Mouse (Mus musculus) heart, adult 2 months (tissue): ENCODE results near the gene Slc16a10. TPM values are rescaled to one million over a fixed set of nuclear protein-coding genes. Genes with fewer than 3 reads are reported as not detected.

Experiments used
- DNase-seq, 2 experiments: peaks; one replicate each; pipeline ENCODE4 v3.0.0; 2021
- H3K27ac ChIP-seq: fragments of 200-600 bp; 2 replicates; pipeline ENCODE4 v1.8.1; 2022
- H3K27me3 ChIP-seq: fragments of 200-500 bp; 2 replicates; pipeline ENCODE4 v1.6.1; 2012; ENCODE audit warnings: mild to moderate bottlenecking, low read length, inconsistent platforms, mixed read lengths; ENCODE audit not compliant: control insufficient read depth, insufficient read depth
- H3K36me3 ChIP-seq: fragments of 200-500 bp; 2 replicates; pipeline ENCODE4 v1.6.1; 2012; ENCODE audit warnings: low read length, inconsistent platforms; ENCODE audit not compliant: control insufficient read depth, insufficient read depth
- H3K4me1 ChIP-seq: fragments of 200-500 bp; 2 replicates; pipeline ENCODE4 v1.6.1; 2011; ENCODE audit warnings: low read length; ENCODE audit not compliant: control insufficient read depth, insufficient read depth
- H3K4me3 ChIP-seq: fragments of 200-600 bp; 2 replicates; pipeline ENCODE4 v1.8.1; 2022
- H3K79me2 ChIP-seq: fragments of 200-500 bp; replicated peaks from 2 replicates; pipeline ENCODE4 v1.6.1; 2012; ENCODE audit warnings: mild to moderate bottlenecking, inconsistent platforms, low read length, moderate library complexity, mixed read lengths; ENCODE audit not compliant: control insufficient read depth, insufficient read depth
- H3K9ac ChIP-seq: fragments of 200-500 bp; 2 replicates; pipeline ENCODE4 v1.6.1; 2012; ENCODE audit warnings: low read depth, mild to moderate bottlenecking, control low read depth, inconsistent platforms, low read length, mixed read lengths
- CTCF ChIP-seq: fragments of 200-600 bp; IDR thresholded peaks from 2 replicates; pipeline ENCODE4 v1.8.1; 2022; ENCODE audit warnings: antibody characterized with exemption, mild to moderate bottlenecking, moderate library complexity
- EP300 ChIP-seq: fragments of 200-500 bp; IDR thresholded peaks from 2 replicates; pipeline ENCODE4 v1.6.1; 2011; ENCODE audit warnings: low read depth, low read length, control low read depth; ENCODE audit not compliant: insufficient read depth
- POLR2A ChIP-seq: fragments of 200-500 bp; IDR thresholded peaks from 2 replicates; pipeline ENCODE4 v1.6.1; 2011; ENCODE audit warnings: mild to moderate bottlenecking, low read depth, low read length, control low read depth; ENCODE audit not compliant: insufficient read depth
- WGBS: fragments of 180-500 bp; shearing (Covaris S2); methylation state at CpG from one replicate; pipeline ENCODE4 v1.1.7; 2018; 5-methylcytosine and 5-hydroxymethylcytosine counted together
- intact Hi-C: fragments of 180-260 bp; cut with DNase I; formaldehyde crosslinking; loops from one replicate; pipeline ENCODE4 v1.15.1; 2025
- polyA plus RNA-seq: library from polyadenylated mRNA; depleted of rRNA; stranded (reverse); fragments of >200 nt; gene quantifications from 2 replicates; pipeline ENCODE4 v1.2.3, GENCODE M21; 2012
- total RNA-seq, 2 experiments: library from RNA; stranded (reverse); gene quantifications; 2 replicates each; pipeline ENCODE4 v1.2.3; 2021

Gene Slc16a10
- total and polyA plus RNA-seq, 3 experiments, result 15.3 to 21.9 (median 21.0) TPM

- H3K27ac ChIP-seq, result no peak overlapping the region
- no peak overlapping the region for H3K4me3 ChIP-seq
- no peak for DNase-seq
- WGBS, result 58% methylated on average over 1 of the region's 1 CpGs
- no peaks in the 10 kb centered on the region; the same call in 1 of the 2 replicates for H3K36me3 ChIP-seq
- H3K27me3 ChIP-seq, result no peaks in the 10 kb centered on the region
- H3K9ac ChIP-seq, result no peak overlapping the region
- intact Hi-C loops, result loop anchor here (5.0 kb wide), 1 partner anchor 75 kb away; the partner anchor contains the start of gene Slc16a10
- peaks cover 7% of the 10 kb centered on the region for H3K4me1 ChIP-seq
- TF ChIP-seq EP300, result no peak
- no peak for TF ChIP-seq CTCF
- no peak for TF ChIP-seq POLR2A
- no peaks in the 10 kb centered on the region for H3K79me2 ChIP-seq
Measured at GRCm38 (mm10) chr10:40067529-40067928, 74.5 kb downstream of the Slc16a10 start.

GRCm38 (mm10) chr10:40067071-40067470 lies 75.0 kb downstream of the Slc16a10 start:
- WGBS, result 100% methylated on average over 1 of the region's 1 CpGs
- H3K27ac ChIP-seq, result no peak overlapping the region

GRCm38 (mm10) chr10:40065357-40065756 lies 76.7 kb downstream of the Slc16a10 start:
- H3K79me2 ChIP-seq, result no peaks in the 10 kb centered on the region
- H3K9ac ChIP-seq, result no peak overlapping the region
- no peak overlapping the region for H3K27ac ChIP-seq
- no peak overlapping the region for H3K4me3 ChIP-seq
- no peaks in the 10 kb centered on the region for H3K27me3 ChIP-seq
- TF ChIP-seq EP300 (no peak), POLR2A (no peak), CTCF (no peak)
- H3K36me3 ChIP-seq, result no peaks in the 10 kb centered on the region; the same call in 1 of the 2 replicates
- whole genome bisulfite sequencing, result 62% methylated on average over 3 of the region's 3 CpGs
- no peak for DNase-seq
- intact Hi-C loops, result loop anchor here (5.0 kb wide), 1 partner anchor 77 kb away; the partner anchor contains the start of gene Slc16a10
- H3K4me1 ChIP-seq, result peaks cover 7% of the 10 kb centered on the region

More at GRCm38 (mm10) chr10:40067071-40067470, 75.0 kb downstream of the Slc16a10 start:
- peaks cover 7% of the 10 kb centered on the region for H3K4me1 ChIP-seq
- TF ChIP-seq CTCF (no peak), EP300 (no peak), POLR2A (no peak)
- H3K27me3 ChIP-seq, result no peaks in the 10 kb centered on the region
- H3K79me2 ChIP-seq, result no peaks in the 10 kb centered on the region
- intact Hi-C loops, result loop anchor here (5.0 kb wide), 1 partner anchor 75 kb away; the partner anchor contains the start of gene Slc16a10
- DNase-seq, result no peak
- no peak overlapping the region for H3K4me3 ChIP-seq
- H3K36me3 ChIP-seq, result no peaks in the 10 kb centered on the region; the same call in 1 of the 2 replicates
- H3K9ac ChIP-seq, result no peak overlapping the region

- H3K79me2 ChIP-seq, result no peaks in the 10 kb centered on the region
- H3K4me3 ChIP-seq, result no peak overlapping the region
- peaks cover under 1% of the 10 kb centered on the region; the same call in 1 of the 2 replicates for H3K4me1 ChIP-seq
- no peak for DNase-seq
- TF ChIP-seq POLR2A, result no peak
- no peak for TF ChIP-seq CTCF
- TF ChIP-seq EP300, result no peak
- no peaks in the 10 kb centered on the region; the same call in 1 of the 2 replicates for H3K36me3 ChIP-seq
- no peak overlapping the region for H3K9ac ChIP-seq
- intact Hi-C loops, result no loop called here
- H3K27ac ChIP-seq, result no peak overlapping the region
- 40% methylated on average over 5 of the region's 5 CpGs for WGBS
- no peaks in the 10 kb centered on the region for H3K27me3 ChIP-seq
Measured at GRCm38 (mm10) chr10:40063291-40063890, 78.7 kb downstream of the Slc16a10 start.

- H3K79me2 ChIP-seq, result no peaks in the 10 kb centered on the region
- no peak overlapping the region for H3K27ac ChIP-seq
- no peak overlapping the region for H3K4me3 ChIP-seq
- no peak overlapping the region for H3K9ac ChIP-seq
- intact Hi-C loops, result no loop called here
- no peak for TF ChIP-seq CTCF
- no peaks in the 10 kb centered on the region for H3K4me1 ChIP-seq
- H3K36me3 ChIP-seq, result no peaks in the 10 kb centered on the region; the same call in 1 of the 2 replicates
- WGBS, result 76% methylated on average over 6 of the region's 6 CpGs
- H3K27me3 ChIP-seq, result no peaks in the 10 kb centered on the region
- no peak for DNase-seq
Measured at GRCm38 (mm10) chr10:40062812-40063211, 79.2 kb downstream of the Slc16a10 start.

DNA sequence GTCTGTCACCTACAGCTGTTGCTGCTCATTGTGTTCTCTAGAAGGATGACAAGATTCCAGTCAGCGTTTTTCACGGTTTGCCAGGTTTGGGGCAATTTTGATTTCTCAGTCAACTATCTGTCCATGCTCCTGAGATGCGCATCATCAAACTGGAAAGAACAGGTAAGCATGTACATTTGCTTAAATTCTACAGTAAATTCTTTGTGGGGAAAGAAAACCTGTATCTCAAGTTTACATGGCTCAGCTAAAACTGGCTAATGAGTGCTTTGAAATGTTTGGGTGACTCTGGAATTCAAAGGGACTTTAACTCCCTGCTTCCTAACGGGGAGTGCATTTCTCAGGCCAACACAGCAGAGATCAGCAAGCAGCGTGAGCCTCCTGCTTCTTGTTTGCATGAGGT lies 80.1 kb downstream of the Slc16a10 start:
- Histone ChIP-seq H3K79me2 (no peaks in the 10 kb centered on the region), H3K36me3 (no peaks in the 10 kb centered on the region; the same call in 1 of the 2 replicates), H3K27ac (no peak overlapping the region), H3K27me3 (no peaks in the 10 kb centered on the region), H3K4me1 (no peaks in the 10 kb centered on the region), H3K4me3 (no peak overlapping the region), H3K9ac (no peak overlapping the region)
- intact Hi-C loops, result no loop called here
- TF ChIP-seq EP300 (no peak), POLR2A (no peak), CTCF (no peak)
- 82% methylated on average over 5 of the region's 5 CpGs for WGBS
- no peak for DNase-seq
